Mouse (Mus musculus) kidney, adult 2 months (tissue): ENCODE measurements around the gene Elfn1.

ENCODE experiments used
- CTCF ChIP-seq: fragments of 200-500 bp; conservative IDR thresholded peaks from 2 replicates; pipeline ENCODE4 v1.5.1; 2011; ENCODE audit warnings: low read depth, mild to moderate bottlenecking, control low read depth, low read length, moderate library complexity, mixed read lengths; ENCODE audit not compliant: insufficient read depth, insufficient read length
- POLR2A ChIP-seq: fragments of 200-500 bp; IDR thresholded peaks from one replicate; pipeline ENCODE4 v1.6.1; 2011; ENCODE audit warnings: low read depth, low read length, control low read depth

- TF ChIP-seq CTCF: no peak
- no peak for TF ChIP-seq POLR2A
Measured at GRCm38 (mm10) chr5:139921666-139922065, 13.9 kb downstream of the Elfn1 start.
